Mouse (Mus musculus): ENCODE measurements around the gene Psmc3.
"Not testable (repeated sequence)": the region's sequence is repeated elsewhere in the genome, so short reads cannot be mapped to it uniquely, and the experiment has no call there.

Psmc3 gene

DNA sequence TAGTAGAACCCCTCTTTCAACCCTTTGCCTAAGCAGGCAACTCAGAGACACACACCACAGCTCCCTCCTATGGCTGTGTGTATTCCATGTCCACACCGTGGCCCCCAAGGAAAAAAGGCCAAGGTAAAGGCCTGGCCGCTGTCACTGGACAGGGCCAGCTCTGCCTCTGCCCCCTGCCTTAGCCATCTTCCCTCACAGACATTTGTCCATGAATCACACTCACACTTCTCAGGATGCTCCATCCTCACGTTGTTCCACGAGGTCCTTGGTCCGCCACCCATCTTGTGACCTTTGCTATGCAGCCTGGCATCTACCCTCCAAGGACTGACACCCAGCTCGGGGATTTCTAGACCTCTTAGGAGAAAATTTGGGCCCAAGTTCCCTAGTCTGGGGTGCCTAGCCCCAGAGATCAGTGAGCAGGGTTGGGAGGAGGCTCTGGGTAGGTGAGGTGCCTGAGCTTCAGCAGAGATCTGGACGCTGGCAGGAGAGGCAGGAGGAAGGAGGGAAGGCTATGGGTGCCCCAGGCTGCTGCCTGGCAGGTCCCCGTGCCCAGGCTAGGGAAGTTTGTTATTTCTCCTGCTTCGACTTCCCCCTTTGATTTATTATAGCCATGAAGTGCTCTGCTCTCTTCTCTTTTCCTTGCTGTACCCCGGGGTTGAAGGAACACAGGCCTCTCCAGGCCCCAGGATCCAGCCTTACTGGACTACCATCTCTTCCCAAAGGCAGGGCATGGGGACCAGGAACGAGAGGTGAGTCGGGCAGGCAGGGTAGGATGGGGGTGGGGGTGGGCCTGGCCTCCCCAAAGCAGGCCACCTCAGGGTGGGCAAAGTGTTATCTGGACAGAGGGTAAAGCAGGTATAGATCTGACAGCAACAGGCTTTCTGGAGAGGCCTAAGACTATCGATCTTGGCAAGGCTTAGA, 28.2 kb downstream of the Psmc3 start, which contains the start of gene Spi1:
Gene Spi1, plus strand, starts transcription at position 616 of the 921 bp plus-strand sequence.
- no peak for DNase-seq (ENCODE audit: low spot score)

DNA sequence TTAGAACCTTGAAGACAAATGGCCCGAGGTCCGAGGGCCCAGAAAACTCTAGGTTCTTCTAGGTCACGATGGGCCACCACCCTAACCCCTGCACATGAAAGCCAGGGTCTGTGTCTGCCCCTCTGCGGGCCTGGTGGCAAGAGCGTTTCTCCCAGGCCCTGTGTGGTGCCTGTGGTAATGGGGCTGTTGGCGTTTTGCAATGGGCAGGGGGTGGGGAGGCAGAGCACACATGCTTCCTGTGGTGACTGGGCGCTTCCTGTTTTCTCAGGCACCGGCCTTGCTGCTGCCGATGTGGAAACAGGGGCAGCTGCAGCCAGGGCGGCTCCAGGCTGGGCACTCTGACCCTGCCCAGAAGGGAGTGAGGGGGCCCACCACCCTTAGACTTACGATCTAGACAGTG, 29.0 kb downstream of the Psmc3 start:
- no peak for DNase-seq (ENCODE audit: low spot score)

DNA sequence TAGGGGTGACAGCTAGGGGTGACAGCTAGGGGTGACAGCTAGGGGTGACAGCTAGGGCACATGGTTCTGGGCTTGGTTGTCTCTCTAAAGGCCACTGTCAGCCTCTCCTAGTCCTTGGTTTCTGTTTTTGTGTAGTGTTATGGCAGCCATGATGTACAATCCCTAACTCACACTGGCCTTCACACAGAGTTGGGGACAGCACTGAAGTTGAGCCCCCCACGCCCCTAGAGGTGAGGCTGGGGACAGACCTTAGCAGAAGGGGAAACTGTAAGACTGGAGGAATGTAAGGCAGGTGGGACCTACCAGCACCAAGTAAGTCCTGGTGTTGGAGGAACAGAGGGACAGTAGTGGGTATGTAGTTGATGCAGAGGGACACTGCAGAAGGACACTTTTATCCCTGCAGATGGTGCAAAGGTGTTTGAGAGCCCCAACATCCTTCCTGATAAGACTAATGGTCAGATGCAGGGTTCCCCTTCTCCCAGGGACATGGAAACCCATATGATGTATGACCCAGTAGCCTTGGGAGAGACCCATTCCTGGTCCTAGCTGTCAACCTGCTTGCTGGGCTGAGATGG, 29.6 kb downstream of the Psmc3 start:
- no peak for DNase-seq (ENCODE audit: low spot score)

DNA sequence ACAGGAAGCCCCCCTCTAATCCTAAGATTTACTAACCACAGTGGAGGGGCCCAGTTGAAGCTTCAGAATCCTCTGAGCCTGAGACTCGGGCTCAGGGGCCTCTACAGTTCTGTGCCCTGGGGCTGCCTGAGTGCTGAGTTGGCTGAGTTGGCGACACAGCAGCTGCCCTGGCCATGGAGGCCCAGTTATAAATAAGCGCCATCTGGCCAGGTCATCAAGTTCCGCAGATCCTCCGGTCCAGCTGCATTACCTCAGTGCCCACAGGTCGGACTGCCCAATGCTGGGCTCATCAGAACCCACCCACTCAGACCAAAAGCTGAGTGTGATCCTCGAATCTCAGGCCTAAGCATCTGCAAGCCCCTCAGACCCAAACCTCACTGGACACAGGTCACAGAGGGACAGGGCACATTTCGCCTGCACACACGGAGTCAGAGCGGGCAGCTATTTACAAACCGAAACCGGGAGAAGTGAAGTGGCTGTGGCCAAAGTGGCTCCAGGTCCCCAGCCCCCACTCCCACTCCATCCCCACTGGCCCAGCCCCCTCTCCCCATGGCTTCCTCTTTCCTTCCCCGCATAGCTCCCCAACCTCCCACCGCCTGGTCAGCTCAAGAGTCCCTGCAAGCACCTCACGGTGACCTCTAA, 30.5 kb downstream of the Psmc3 start:
- DNase-seq (ENCODE audit: low spot score), result no peak

DNA sequence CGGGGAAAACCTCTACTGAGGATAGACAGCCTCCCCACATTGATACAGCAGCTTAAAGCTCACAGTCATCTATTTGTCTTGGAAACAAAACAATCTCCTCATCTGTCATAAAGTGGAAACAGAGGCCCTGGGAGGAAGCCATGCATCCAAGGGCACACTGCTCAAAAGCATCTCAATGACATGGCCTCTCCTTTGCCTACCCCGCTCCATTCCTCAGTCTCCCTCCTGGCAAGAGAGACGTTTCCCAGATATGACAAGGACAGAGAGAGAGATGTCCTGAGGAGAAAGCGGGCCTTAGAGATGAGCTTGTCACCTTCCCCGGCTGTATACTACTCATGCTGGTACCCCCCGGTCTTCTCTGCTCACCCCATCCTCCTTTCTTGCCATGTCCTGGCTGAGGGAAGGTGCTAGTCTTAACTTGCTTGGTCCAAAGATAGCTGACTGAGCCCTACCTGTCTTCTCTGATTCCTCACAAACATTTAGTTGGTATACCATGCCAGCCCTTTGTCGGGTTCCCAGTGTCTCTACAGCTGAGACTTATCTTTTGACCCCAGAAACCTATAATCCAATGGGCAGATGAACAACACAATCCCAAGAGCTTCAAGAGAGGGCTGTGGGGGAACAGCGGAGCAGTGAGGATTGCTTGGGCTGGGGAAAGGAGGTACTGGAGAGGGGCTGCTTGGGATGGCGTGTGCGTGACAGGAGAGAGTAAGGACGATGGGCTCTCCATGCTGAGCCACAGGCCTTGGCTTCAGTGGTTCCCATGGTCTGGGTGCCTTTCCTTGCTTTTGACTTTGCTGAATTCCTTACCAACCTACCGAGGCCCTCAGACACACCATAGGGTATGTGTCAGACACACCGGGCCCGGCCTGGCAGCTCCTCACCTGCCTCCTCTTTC, 31.9 kb downstream of the Psmc3 start:
- DNase-seq (ENCODE audit: low spot score), result no peak

DNA sequence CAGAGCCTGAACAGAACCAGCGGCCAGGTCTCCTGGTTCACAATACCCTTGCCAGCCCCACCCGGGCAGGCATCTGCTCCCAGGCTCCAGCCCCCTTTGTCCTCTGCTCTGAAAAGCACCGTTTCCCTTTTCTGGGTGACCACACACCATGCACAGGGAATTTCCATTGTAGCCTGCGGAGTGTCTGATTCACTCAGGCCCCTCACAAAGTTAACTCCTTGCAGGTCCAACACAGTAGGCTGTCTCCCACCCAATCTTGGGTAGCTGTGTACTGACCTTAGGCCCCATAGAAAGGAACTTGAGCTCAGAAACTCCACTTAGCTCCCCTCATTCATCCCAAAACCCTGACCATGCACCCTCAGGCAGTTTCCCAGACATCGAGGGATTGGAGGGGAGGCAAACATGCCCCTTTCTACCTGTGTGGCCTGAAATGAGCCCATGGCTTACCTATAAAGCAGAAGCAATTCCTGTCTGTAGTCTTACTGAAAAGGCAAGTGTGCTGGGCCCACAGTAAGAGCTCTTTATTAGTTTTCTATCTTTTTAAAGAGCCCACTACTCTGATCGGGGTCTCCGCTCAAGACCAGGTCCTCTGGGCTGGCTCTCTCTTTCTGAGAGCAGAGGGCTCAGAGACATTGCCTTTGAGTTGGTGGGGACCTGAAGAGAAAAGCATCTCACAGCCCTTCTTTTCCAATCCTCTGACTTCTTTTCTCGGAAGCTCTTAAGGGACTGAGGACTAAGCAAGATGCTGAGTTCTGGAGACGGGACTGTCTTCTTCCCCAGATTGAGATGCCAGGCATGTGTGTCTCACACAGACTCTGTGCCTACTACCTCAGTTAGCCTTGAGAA, 32.8 kb downstream of the Psmc3 start:
- no peak for DNase-seq (ENCODE audit: low spot score)

DNA sequence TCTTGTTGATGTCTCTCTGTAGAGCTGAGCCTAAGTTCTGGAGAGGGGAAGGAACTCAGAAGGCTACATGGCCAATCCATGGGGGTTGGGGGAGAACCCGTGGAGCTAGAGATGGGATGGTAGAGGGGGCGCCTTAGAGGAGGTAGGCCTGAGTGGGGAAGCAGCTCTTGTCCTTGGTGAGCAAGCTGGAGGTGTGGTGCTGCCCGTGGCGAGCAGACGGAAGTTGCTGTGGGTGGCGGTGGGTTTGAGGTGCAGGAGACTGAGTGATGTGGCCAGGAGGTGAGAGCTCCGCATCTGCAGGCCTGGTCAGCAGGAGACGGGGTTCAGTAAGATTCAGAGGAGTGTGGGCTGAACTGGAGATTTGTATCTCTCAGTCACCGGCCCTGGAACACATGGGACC, 33.6 kb downstream of the Psmc3 start:
- no peak for DNase-seq (ENCODE audit: low spot score)

DNA sequence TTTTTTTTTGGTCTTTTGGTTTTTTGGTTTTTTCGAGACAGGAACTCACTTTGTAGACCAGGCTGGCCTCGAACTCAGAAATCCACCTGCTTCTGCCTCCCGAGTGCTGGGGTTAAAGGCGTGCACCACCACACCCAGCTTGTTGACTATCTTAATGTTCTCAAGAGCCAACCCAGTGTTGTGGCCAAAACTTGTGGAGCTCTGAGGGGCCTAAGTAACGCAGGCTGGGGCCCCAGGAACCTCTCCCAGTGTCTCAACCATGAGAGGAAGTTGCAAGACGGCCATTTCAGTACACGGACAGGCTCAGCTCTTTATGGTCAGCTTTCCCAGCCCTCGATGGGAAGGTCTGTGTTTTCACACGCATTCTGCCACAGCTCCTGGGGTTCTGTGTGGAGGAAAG, 35.2 kb downstream of the Psmc3 start:
- no peak for DNase-seq (ENCODE audit: low spot score)

DNA sequence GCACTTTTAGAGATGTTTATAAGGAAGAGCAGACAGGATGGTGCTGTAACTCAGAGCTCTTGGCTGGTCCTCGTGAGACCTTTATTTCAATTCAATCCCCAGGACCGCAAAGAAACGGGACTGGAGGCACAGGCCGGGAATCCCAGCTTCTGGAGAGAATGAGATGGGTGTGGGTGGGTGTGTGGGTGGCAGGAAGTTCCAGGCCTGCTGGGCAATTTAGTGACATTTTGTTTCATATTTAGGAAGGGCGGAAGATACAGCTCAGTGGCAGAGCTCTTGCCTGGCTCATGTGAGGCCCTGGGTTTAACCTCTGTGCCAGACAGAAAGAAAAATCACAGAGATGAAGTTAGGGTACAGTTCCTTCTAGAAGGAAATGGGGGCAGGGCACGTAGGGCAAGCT, 36.4 kb downstream of the Psmc3 start:
- DNase-seq (ENCODE audit: low spot score), result no peak

DNA sequence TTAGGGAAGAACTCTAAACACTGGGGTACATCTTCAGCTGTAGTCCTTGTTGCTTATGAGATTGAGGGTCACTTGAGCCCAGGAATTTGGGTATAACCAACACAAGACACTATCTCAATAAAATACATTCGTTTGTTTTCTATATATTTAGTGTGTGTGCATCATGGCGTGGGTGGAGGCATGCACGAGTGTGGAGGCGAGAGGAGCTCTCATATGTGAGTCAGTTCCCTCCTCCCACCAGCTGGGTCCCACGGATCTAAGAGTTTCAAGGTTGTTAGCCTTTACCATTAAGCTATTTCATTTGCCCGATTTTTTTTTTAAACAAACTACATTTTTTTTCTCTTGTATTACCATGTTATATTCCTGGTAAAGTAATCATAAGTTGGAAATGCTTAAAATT, 37.0 kb downstream of the Psmc3 start:
- DNase-seq (ENCODE audit: low spot score), result no peak

DNA sequence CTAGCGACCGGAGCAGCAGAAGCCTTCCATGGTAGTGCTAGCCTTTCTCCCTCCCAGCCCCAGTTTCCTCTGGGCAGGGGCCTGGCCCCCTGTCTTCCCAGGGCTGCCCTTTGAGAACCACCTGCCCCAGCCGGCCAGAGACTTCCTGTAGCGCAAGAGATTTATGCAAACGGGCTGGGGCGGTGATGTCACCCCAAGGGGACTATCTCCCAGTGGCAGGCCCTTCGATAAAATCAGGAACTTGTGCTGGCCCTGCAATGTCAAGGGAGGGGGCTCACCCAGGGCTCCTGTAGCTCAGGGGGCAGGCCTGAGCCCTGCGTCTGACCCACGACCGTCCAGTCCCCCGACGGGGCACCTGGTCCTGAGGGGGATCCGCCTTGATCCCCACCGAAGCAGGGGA, 42.7 kb downstream of the Psmc3 start:
- DNase-seq (ENCODE audit: low spot score), result no peak

DNA sequence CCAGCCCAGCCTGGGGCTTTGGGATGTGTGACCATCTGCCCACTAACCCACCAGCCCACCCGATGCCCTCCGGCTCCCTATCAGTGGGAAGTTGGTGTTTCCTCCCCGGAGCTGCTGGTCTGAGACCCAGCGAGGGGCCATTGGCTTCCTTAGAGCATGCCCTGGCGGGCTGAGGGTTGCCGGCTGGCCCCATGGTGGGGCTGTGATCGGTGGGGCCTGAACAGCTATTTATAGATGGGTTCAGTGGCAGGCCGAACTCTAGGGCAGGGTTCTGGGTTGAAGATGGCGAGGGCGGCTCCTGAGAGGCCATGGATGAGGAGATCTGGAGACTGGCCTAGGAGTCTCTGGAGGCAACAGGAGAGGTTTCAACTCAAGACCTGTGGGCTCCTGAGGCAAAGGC, 43.2 kb downstream of the Psmc3 start:
- DNase-seq (ENCODE audit: low spot score), result no peak

DNA sequence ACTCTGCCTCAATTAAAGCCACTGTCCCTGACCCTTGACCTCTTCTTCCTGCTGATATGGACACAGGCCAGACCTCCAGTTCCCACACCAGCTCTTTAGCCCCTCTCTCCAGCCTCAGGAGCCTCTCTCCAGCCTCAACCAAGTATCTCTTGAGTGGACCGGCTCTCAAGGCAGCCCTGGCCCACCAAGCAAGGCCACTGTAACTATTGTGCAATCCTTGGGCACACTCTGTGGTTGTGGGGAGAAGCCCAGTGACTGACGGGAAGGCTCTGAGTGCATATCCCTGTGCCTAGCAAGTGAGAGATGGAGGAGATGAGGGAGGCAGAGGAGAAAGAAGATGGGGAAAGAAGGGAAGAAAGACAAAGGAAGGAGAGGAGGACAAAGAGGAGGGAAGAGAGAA, 44.3 kb downstream of the Psmc3 start:
- DNase-seq (ENCODE audit: low spot score), result no peak

DNA sequence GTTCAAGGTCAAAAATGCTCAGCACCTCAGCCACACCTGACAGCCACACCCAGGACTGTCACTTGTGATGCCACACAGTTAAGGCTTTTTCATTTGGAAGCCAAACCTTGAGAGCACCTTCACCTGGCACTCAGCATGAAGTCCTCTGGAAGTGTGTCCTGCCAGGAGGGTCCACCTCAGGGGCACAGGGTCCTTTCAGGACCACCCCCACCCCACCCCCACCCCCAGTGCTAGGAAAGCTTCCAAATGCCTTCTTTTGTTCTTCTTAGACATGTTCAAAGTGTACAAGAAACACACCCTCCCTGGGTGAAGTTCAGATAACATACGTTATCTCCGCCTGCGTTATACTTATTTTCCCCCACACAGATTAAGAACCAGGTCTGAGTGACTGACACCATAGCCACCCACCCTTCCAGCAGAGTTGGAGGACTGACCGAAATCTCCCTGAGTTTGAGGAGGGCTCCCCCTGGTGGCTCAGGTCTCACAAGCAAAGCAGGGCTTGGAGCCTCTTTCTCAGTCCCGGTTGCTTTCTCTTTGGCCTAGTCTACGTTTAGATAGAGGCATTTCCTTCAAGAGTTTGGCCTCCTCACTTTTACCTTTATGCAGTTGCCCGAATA, 47.4 kb downstream of the Psmc3 start:
- DNase-seq (ENCODE audit: low spot score), result peak; percentile 75

DNA sequence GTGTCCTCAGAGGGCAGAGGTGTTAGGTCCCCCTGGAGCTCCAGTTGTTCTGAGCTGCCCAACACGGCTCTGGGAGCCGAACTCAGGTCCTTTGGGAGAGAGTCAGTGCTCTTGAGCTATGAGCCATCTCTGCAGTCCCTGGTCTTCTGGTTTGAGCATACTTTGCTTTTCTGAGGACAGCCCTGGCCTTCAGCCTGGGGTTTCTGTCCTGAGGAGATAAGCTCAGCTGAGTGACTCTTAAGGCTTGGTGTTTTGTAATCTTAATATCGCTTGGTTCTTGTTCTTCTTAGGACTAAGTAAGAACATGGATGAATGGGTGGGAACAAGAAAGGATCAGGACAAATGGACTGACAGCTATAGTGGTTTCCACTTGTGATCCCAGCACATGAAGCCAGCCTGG, 54.3 kb downstream of the Psmc3 start:
- DNase-seq (ENCODE audit: low spot score), result no peak

DNA sequence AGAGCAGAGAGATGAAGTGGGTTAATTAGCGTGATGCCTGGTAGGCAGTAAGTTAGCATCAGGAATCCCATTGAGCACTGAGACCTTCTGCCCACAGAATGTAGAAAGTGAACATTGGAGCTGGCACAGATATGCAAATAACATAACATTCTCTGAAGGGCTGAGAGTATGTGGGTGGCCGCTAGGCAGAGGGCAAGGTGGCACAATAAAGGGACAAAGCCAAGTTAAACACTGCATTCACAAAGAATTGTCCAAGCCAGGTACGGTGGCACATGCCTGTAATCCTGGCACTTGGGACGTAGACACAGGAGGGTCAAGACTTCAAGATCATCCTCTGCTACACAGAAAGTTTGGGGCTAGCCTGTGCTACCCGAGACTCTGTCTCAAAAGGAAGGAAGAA, 55.4 kb downstream of the Psmc3 start:
- DNase-seq (ENCODE audit: low spot score), result no peak

DNA sequence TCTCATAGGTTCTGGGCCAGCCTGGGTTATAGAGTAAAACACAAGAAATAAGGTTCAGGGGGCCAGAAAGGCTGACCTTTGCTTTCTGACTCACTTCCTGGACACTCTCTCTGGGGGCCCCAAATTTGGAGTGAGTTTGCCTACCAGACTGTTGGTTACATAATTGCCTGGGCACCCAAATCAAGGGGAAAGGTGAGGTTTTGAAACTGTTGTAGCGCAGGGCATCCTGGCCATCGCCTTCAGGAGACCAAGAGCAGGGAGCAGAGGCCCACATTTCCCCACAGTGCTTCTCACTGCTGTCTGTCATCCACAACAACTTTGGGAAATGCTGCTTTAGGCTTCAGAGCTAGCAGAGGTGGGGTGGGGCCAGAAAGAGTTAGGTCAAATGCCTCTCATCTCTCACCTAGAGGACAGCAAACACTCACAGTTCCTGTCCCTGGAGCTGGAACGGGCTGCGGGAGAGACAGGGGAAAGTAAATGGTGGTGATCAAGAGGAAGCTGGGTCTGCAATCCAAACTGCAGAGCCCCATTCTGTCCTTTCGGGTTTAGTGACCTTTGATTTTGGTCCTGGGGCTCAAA, 56.1 kb downstream of the Psmc3 start:
- no peak for DNase-seq (ENCODE audit: low spot score)

DNA sequence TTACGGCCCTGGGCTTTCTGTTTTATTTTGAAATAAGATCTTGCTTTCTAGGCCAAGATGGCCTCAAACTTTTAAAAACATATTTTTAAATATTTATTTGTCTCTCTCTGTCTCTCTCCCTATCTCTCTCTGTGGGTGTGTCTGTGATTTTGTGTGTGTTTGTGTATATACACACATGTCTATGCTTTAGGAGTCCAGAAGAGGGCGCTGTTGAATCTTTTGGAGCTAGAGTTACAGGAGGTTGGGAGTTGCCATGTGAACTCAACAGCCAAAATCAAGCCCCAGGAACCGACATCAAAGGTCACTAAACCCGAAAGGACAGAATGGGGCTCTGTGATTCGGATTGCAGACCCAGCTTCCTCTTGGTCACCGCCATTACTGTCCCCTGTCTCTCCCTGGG, 56.6 kb downstream of the Psmc3 start:
- no peak for DNase-seq (ENCODE audit: low spot score)

DNA sequence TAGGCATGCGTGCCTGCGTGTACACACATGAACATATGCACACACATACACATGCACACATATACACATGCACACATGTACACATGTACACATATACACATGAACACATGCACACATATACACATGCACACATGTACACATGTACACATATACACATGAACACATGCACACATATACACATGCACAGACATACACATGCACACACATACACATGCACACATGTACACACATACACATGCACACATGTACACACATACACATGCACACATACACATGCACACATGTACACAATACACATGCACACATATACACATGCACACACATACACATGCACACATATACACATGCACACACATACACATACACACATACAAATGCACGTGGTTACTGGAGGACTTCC, 58.0 kb downstream of the Psmc3 start:
- not testable (repeated sequence) for DNase-seq (ENCODE audit: low spot score)

DNA sequence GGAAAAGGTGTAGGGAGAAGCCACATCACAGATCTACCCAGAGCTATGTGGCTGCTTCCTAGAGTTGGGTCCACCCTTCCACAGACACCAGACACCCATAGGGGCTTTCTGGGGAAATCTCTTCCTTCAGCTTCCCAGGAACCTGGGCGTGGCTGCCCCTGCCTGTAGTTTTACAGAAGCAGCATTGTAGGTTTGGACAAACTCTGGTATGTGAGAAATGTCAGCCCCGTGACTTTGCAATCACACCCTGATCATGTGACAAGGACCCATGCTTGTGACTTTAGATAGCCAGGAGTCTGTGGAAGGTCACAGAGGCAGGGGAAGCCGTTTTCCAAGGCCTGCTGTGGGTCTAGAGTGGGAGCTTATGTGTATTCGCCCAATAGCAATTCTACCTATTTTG, 58.7 kb downstream of the Psmc3 start:
- peak; percentile 70 for DNase-seq (ENCODE audit: low spot score)
